Mouse (Mus musculus): Measurements from ENCODE around the gene Lrig3.
A peak's percentile ranks its signal among the peaks of the same experiment; 100 is the strongest.

The Lrig3 gene

DNA sequence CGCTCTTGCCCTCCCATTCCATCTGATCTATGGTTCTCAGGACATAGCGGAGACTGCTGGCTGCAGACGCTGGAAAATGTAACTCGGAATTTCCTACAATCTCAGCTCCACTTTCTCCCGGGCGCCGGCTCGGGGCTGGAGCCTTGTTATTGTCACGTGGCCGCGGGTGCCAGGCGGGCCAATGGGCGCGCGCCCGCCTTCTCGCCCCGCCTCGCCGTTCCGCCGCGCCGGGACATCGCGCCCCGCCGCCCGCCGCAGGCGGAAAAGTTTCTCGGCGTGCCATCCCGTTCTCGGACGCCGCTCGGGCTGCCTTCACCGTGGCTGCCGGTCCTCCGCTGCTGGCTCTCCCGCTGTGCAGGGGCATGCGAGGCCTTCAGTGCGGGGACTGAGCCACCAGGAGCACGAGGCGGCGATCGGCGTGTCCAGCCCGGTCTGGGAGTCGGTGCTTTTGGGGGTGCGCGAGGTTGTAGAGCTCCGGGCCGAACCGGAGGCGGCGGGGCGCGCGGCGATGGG is at the start of gene Lrig3:
TSS of gene Lrig3 (plus strand) at position 201 of the 513 bp plus-strand sequence.
- peak; percentile 54 for DNase-seq (ENCODE audit: low spot score)

DNA sequence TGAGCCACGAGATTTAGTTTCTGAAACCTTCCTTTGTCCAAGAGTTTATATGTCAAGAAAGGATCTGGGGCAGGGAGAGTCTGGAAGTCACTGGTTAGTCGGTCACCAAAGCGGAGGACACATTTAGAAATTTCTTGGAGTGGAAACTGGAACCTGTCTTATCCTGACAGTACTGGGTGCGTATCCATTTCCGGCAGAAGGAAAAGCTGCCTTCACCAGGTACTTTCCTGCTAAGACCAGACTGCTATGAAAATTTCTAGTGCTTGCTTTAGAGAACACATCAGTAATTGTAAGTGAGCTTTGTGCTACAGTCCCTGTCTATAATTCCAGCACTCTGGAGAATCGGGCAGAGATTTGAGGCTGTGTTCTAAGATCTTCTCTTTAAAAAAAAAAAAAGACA is 49.2 kb upstream of the Lrig3 start:
- no peak for DNase-seq (ENCODE audit: low spot score)

DNA sequence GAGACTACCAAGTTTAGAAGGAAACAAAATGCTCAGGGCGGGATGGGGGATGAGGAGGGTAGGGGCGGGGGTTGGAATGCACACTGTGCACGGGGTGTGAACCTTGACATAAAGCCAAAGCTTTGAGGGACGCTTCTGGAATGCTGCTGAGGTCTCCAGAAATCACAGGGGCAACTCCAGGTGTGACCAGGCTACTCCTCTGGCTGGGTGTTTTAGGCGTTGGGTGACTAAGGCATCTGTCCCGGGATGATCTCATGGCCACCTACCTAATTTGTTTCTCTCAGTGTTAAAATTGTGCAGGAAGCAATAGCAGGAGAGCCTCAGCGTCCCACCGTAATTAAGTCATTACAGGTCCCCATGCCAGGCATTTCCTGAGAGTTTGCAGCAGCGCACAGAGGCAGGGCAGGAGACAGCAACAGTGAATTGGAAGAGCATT is 48.5 kb upstream of the Lrig3 start:
- no peak for DNase-seq (ENCODE audit: low spot score)

DNA sequence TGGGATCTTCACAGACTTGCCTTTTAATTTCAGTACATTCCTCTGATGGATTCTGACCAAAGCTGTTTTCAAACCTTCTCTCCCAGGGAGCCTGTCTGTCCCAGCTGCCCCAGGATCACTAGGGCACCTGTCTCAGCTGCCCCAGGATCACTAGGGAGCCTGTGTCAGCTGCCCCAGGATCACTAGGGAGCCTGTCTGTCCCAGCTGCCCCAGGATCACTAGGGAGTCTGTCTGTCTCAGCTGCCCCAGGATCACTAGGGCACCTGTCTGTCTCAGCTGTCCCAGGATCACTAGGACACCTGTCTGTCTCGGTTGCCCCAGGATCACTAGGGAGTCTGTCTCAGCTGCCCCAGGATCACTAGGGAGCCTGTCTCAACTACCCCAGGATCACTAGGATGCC is 47.0 kb upstream of the Lrig3 start:
- DNase-seq (ENCODE audit: low spot score) = no peak

DNA sequence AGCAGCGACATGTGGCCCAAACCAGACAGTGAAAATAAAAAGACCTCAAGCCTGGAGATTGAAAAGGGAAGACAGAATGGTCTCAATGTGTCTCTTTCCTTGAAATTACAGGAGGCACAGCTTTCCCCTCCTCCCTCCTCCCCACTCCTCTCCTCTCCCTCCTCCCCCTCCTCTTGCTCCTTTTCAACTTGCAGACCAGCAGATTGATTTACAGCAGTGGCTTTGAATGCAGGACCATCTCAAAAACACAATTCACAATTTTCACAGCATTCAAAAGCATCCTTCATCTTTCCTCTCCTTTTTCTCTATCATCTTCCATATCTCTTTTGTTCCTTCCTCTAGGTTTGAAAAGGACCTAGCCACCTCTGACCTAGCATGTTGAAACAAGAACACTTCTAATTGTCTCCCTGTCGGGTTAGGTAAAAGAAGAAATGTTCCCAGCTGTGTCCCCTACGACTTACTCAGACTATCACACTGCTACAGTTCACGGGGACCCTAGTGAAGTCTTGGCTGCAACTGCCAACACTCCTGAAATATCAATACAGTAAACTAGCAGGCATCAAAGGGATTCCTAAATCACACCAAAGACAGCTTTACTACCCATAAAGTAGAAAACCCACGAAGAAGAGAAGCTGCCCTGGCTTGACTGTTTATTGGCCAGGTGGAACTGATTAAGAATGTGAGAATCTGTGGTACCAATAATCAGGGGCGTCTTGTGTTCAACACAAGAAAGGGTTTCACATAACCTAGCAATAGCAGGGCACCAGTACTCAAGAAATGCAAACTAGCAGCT is 44.1 kb upstream of the Lrig3 start:
- DNase-seq (ENCODE audit: low spot score) = no peak

DNA sequence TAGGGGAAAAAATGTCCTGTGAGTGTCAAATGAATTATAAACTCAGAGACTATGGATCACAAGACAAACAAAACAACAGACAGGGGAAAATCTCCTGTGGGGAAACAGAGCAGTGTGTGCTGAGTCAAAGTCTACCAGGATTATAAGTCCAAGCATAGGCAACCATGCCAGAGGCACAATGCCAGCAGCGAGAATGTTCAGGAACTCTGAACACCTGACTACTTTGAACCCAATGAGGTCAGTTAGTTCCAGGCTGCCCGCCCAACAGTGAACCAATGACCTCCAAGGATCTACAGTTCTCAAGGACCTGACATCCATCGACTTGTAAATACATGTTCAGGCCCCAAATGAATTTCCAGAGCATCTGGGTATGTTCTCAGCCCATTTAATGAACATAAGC is 36.0 kb upstream of the Lrig3 start:
- DNase-seq (ENCODE audit: low spot score) = no peak

DNA sequence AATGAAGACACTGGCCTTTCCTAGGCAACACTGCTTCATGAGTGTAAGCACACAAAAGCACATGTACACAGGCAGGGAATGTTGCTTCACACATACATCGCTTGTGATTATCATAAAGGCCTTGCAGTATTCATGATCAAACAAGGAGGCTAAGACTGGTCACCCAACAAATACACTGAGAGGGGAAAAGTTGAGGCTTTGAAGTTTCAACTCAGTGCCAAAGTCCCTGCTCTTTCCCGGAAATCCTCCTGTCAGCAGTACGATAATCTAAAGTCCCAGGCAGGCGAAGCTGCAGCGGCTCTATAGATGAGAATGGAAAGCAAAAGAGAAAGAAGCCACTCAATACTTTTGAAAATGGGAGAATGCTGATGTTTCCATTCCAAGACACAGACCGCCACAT is 32.6 kb upstream of the Lrig3 start:
- no peak for DNase-seq (ENCODE audit: low spot score)

DNA sequence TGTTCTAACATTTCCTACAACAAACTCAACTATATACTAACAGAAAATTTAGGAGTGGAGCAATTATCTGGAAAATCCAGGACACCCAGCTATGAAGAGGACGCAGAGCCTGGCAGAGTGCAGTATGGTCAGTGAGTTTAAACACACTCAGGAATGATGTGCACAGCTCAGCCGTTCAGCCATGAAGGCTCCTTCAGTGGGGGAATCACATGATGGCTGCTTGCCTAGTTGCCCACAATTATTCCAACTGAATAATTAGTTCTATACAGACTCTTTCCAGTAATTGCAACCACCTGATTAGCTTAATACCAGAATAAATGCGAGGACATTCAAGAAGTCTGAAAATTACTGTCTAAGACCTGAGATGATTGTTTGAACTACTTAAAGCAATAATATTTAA is 31.9 kb upstream of the Lrig3 start:
- no peak for DNase-seq (ENCODE audit: low spot score)

DNA sequence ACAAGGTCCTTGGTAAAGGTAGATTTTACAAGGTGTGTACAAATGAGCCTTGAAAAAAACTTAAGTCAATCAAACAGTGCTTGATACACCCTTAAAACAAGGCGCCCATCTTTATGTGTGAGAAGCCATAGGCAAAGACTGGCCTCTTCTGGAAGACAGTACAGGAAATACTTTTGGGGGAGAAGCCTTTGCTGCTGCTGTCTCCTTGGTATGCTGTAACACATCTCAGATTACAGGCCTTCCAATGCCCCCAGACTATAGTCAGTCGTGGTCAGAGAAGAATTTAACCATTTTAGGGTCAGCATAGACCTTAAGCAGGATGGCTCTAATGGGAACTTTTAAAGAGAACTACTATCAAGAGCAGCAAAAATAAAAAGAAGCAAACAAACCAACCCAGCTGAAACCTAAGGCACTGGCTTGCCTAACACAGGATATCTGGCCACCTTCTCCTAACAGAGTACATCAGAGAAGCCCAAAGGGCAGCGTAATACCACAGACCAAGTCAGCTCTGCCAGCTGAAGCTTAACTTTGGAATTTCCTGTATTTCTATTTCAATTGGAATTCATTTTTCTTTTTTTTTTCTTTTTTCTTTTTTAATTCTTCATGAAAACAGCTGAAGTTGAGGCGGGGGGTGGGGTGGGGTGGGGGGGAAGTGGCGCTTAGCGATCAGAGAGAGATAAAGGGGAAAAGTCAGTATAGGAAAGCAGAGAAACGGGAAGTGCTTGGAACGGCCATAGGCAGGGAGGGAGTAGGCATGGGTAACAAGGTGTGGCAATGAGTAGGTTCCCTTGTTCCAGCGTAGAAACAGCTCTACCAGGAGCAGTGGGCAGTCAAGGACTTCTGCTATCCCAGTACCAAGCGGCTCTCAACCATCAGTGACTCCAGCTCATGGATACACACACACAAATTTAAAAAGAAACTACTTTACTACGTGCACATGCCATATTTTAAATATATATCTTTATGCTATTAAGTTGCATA is 28.2 kb upstream of the Lrig3 start:
- DNase-seq (ENCODE audit: low spot score) = no peak

DNA sequence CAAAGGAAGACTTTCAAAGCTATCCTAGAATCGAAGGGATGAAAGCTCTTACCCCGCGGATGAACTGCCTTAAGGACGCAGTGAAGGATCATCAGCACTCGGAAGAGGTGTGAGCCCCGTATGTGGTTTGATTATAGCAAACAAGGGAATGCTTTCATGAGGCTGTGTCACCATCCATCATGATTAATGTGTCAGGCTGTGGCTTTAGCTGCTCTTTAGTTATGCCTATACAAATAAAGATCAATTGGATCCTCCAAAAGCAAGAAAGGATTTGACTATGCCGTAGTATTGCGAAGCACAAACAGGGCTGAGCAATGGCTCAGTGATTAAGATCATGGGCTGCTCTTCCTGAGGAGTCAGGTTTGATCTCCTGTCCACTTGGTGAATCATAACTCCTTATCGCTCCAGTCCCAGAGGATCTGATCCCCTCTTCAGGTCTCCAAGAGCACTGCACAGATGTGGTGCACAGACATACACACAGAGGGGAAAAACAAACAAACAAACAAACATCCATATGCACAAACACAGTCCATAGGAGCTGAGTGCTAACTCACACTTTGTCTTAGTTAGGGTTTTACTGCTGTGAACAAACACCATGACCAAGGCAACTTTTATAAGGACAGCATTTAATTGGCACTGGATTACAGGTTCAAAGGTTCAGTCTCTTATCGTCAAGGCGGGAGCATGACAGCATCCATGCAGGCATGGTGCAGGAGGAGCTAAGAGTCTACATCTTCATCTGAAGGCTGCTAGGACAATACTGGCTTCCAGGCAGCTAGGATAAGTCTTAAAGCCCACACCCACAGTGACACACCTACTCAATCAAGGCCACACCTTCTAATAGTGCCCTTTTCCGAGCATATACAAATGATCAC is 27.2 kb upstream of the Lrig3 start:
- no peak for DNase-seq (ENCODE audit: low spot score)

DNA sequence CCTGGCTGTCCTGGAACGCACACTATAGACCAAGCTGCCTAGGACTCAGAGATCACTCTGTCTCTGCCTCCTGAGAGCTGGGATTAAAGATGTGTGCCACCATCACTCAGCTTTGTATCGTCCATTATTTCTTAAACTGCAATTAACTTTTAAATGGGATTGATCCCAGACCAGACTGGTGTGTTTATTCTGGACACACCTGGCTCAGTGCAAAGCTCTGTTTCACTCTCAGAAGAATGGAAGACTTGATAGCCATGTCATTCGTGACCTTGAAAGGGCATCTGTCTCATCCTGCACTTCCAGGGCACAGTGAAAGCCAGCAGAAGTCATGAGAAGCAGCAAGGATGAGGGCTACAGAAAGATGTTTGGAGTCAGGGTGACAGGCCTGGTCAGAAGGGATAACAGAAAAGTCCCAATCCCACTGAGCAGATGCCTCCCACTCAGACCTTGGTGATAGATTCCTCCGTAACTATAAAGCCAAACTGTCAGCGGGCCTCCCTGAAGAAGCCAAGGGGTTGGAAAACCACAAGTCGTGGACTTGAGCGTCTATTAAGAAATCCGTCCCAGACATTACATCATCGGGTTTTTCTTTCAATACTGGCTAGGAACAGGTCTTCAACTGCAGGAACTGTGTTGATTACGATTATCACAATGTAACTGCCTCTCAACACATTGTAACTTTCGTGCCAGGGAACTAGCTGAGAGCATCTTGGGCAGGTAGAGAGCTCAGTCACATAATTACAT is 25.5 kb upstream of the Lrig3 start:
- no peak for DNase-seq (ENCODE audit: low spot score)

DNA sequence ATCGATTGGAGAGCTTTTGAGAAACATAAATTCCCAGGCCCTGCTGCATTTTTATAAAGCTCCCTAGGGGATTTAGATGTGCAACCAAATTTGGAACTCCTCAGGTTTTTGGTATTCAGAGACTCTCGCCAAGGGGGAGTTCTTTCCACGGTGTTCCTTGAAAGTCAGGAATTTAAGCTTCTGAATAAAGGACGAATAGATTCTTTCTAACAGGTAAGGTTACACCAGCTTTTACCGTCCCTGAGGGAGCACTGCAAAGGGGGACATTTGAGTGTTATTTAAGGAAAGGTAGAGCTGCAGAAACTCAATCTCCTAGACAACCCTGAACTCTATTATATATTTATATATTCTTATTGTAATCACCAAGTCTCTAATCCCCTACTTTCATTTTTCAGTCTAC is 22.9 kb upstream of the Lrig3 start:
- DNase-seq (ENCODE audit: low spot score) = no peak

DNA sequence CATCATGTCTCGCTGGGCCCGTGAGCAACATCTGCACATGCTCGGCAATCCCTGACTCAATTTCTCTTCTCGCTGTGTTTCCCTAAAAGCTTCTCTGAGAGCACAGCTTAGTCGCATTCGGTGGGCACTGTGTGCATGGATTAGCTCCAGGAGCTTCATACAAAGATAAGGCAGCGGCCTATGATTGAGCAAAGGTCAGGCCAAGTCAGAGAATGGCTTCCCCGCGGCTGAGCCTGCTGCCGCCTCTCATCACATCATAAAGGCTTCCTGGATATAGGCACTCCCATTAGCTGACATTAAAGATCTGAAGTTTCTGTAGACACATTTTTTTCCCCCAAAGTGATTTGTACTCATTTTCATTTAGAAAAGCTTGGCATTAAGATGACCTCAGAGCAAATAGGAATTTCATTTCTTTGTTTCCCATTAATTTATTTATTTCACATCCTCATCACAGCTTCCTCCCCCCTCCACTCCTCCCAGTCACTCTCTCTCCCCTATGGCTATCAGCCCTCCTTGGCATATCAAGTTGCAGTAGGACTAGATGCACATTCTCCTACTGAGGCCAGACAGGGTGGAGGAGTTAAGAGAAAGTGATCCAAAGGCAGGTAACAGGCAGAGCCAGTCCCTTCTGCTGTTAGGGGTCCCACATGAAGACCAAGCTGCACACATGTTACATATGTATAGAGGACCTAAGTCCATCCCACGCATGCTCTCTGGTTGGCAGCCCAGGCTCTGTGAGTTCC is 21.0 kb upstream of the Lrig3 start:
- DNase-seq (ENCODE audit: low spot score) = no peak

DNA sequence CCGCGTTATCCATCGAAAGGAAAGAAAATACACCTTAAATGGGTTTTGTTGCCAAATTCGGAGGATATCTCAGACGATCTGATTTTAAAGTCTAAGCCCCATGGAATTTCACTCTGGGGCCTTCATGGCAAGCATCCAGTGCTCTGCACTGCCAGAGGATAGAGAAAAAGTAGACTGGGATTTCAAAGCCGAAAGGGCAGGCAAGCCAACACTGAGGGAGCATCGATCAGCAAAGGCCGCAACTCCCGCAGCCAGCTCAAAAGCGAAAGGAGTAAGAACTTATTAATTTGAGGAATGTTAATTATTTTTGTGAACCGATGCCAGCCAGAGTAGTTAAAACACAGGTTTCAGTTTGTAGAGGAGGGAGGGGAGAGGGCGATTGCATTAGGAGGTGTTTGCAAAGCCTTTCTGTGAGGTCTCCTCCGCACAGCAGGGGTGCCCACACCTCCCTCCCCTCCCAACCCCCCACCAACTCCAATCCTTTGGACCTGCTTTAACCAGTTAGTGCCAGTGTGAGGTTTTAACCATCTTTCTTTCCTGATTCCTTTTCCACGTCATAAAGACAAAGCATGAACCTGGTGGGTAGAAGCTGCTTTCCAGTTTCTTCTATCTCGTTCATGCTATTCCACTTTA is 17.0 kb upstream of the Lrig3 start:
- no peak for DNase-seq (ENCODE audit: low spot score)

DNA sequence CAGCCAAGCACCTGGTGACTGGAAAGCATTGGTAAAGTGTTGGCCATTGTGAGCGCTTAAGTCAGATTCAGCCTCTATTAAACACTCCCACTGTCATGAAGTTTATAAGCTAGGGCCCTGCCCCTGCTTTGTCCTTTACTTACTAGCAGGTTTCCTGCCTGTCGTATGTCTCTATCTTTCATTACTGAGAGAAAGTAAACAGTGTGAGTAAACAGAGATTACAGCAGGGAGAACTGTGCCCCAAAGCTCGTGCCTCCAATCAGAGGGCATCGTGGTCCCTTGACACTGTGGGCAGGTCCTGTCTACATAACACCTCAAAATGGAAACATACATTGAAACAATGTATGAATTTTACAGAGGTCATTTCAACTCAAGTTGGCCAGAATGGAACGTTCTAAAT is 14.3 kb upstream of the Lrig3 start:
- no peak for DNase-seq (ENCODE audit: low spot score)

DNA sequence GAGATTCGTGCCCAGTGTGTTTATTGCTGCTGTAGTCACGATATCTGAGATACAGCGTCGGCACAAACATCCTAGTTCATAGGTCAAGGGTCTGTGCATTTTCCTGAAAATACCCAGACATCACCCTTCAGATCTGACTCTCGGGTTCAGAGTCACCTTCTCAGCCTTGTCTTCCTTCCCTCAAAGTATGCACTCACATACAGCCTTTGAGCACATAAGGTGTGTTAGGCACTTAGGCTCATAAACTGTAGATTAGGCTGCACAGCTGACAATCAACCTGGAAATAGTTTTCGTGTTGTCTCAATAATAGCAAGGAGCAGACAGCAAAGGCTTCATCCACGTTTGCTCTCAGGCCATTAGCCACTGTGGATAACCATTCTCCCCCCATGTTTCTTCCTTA is 11.6 kb upstream of the Lrig3 start:
- no peak for DNase-seq (ENCODE audit: low spot score)

DNA sequence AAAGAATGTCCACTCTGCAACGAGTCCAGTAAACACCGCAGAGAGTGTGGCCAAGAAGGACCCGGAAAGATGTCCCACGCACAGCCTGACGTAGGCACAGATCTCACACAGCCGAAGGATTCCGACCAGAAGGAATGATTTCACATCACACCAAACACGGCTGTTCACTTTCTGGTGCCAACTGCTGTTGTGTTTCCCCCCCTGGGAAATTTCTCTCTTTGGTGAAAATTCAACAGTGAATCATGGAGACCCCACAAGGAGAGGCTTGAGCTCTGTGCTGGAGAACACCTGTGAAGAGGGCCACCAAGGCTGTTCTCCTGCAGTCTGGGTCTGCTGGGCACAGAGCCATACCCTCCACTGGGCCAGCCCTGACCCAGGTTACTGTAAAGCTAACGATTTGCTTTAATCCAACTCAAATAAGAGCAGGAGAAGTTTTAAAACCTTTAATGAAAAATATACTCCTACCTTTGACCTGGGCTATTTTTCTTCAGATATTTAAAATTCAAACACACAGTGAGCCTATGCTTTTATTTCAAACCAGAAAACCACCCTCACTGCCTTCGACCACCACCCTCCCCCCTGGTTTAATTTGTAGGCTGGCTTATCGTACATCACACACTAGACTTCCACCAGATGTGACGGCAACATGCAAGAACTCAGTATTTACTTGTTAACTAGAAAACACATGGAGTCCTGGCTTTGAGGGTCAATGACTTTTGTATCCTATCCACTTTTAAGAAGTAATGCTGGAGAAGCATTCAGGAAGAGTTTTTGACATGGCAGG is 11.0 kb upstream of the Lrig3 start:
- DNase-seq (ENCODE audit: low spot score) = no peak

DNA sequence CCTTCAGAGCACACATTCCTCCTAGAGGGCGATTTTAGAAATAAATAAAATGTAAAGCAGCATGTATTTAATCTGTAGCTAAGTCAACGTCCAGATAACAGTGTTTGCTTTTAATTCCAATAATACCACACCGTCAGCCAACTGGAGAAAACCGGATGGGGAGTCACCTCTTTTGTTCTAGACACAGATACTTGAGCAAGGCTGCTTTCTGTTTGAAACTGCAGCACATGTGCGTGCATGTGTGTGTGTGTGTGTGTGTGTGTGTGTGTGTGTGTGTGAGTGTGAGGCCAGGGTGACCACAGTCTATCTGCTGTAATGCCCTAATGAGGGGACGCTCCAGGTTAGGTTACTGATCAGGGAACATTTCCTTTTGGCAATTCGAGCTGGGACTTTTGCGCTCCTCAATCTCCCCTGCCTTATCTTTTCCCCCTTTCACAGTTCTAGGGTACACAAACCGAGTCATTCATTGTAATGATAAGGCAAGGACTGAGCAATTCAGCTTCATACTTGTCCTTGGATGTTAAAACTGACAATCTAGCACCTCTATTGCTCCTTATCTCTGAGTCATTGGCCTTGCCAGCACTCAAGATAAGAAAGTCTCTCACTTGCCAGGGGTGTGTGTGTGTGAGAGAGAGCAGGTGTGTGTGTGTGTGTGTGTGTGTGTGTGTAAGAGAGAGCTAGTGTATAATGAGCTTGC is 4.4 kb upstream of the Lrig3 start:
- DNase-seq (ENCODE audit: low spot score) = no peak

DNA sequence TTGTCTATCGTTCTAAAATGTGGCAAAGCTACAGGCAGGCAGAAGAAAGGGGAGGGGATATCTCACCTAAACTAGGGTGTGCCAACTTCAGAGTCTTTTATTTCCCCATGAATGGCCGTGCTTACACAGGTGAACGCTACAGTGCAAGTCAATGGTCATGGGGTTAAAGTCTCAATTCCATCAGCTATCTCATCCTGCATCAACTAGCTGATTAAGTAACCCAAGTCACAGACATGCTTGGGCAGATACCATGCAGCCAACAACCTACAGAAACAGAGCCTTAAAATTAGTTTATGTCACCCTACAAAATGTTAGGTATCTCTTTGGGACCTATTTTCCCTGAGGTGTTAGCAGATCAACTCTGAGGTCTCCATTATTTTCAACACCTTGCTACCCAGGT is 1.3 kb upstream of the Lrig3 start:
- no peak for DNase-seq (ENCODE audit: low spot score)

Measured in urinary bladder, postnatal 10 days (tissue).